Mouse (Mus musculus): ENCODE data around the gene Nthl1. TPM values are rescaled to one million over a fixed set of nuclear protein-coding genes. Genes with fewer than 3 reads are reported as not detected.
A peak's percentile ranks its signal among the peaks of the same experiment; 100 is the strongest.

Gene Nthl1
- polyA plus RNA-seq, 1 experiment from 2014 or later: 7.7 TPM

DNA sequence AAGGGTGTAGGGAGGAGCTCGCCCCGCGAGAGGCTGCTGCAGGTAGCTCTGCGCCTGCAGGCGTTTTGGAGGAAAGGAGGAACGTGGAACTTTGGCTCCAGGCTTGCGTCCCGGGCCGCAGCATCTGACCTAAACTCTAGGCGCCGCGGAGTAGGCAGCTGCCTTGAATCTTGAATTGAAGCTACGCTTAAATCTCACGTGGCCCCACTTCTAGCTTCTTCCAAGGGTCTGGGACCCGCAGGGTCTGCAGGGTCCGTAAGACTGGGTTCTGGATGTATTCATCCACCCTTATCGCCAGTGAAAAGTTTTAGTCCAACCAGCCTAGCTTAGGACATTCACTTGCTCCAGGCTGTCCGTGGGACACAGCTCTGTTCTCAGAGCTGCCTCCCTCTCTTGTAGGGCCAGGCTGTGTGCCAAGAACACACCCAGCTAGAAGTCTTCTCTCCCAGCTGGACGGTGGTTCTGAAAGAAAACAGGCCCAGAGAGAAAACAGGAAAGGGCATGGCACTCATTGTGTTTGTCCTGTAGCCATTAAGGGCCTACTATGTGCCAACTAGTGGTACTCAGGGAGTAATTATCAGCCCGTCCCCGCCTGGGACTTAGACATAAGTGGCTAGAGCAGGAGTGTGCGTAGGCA lies 451 bp downstream of the Nthl1 start:
- 8% methylated on average over 22 of the region's 22 CpGs for WGBS
- H3K36me3 ChIP-seq: peaks cover 24% of the 10 kb centered on the region
- peaks cover 7% of the 10 kb centered on the region; the same call in 1 of the 2 replicates for H3K27me3 ChIP-seq
- H3K9me3 ChIP-seq (replicated peaks): no peaks in the 10 kb centered on the region
- H3K4me3 ChIP-seq: peak overlapping the region; percentile 79
- H3K9ac ChIP-seq: peak overlapping the region; percentile 82
- ATAC-seq (replicated peaks; ENCODE audit: insufficient number of reproducible peaks, insufficient read depth, low FRiP score, low read depth): peak; percentile 60
- peak overlapping the region; percentile 82 for H3K4me2 ChIP-seq
- peaks cover 38% of the 10 kb centered on the region for H3K4me1 ChIP-seq (replicated peaks)
- H3K27ac ChIP-seq: peak overlapping the region; percentile 93

DNA sequence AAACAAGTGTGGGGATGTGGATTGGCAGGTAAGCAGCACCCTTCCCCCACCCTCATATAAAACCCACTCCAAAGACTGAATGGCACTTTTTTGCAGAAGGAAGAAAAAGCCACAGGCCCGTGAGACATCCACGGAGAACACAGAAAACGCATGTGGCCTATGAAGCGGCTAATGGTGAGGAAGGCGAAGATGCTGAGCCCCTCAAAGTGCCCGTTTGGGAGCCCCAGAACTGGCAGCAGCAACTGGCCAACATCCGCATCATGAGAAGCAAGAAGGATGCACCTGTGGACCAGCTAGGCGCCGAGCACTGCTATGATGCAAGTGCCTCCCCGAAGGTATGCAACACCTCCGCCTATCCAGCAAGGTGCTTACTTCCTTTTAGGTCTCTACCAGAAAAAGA lies 1.4 kb downstream of the Nthl1 start:
- H3K9me3 ChIP-seq (replicated peaks): no peaks in the 10 kb centered on the region
- H3K4me1 ChIP-seq (replicated peaks): peaks cover 35% of the 10 kb centered on the region
- peaks cover 19% of the 10 kb centered on the region for H3K36me3 ChIP-seq
- 94% methylated on average over 11 of the region's 11 CpGs for WGBS
- no peak overlapping the region for H3K4me2 ChIP-seq
- peak overlapping the region; percentile 93 for H3K27ac ChIP-seq
- H3K4me3 ChIP-seq: no peak overlapping the region
- H3K9ac ChIP-seq: no peak overlapping the region
- ATAC-seq (replicated peaks; ENCODE audit: insufficient number of reproducible peaks, insufficient read depth, low FRiP score, low read depth): no peak
- peaks cover 10% of the 10 kb centered on the region; the same call in 1 of the 2 replicates for H3K27me3 ChIP-seq

DNA sequence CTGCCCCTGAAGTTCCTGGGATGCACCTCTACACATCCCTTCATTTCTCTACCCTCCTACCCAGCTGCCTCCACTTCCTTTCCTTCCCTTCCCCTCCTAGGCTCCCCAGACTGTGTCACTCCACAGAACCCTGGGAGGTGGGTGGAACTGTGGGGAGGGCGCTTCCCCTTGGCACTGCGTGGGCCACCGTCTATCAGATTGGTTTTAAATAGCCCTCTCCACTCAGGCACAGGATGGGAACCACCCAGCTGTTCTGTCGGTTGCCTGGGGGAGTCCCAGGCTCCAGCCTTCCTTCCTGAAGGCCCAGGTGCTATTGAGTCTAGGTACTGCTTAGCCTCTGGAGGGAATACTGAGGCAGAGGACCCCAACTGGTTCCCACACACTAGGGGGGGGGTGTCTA lies 2.5 kb downstream of the Nthl1 start:
- H3K4me3 ChIP-seq: no peak overlapping the region
- ATAC-seq (replicated peaks; ENCODE audit: insufficient number of reproducible peaks, insufficient read depth, low FRiP score, low read depth): no peak
- peaks cover 45% of the 10 kb centered on the region for H3K4me1 ChIP-seq (replicated peaks)
- H3K27ac ChIP-seq: no peak overlapping the region
- H3K36me3 ChIP-seq: peaks cover 12% of the 10 kb centered on the region
- no peaks in the 10 kb centered on the region for H3K9me3 ChIP-seq (replicated peaks)
- 46% methylated on average over 4 of the region's 4 CpGs for WGBS
- H3K4me2 ChIP-seq: no peak overlapping the region
- peaks cover 10% of the 10 kb centered on the region; the same call in 1 of the 2 replicates for H3K27me3 ChIP-seq
- H3K9ac ChIP-seq: no peak overlapping the region

DNA sequence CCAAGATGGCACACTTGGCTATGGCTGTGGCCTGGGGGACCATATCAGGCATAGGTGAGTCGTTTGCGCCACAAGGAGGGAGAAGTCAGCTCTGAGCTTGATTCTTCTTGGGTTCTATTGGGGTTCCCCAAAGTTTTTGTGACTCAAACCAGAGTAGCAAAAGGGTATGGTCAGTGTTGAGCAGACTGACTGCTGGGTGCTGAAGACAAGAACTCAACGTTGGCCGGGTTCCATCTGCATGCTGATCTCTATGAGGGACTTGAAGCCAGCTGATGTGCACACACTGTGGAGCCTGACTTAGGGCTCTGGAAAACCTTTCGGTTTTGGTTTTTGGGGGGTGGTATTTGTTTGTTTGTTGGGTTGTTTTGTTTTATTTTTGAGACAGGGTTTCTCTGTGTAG lies 3.2 kb downstream of the Nthl1 start:
- H3K27me3 ChIP-seq: peaks cover 10% of the 10 kb centered on the region; the same call in 1 of the 2 replicates
- no peaks in the 10 kb centered on the region for H3K9me3 ChIP-seq (replicated peaks)
- 84% methylated on average over 5 of the region's 5 CpGs for WGBS

DNA sequence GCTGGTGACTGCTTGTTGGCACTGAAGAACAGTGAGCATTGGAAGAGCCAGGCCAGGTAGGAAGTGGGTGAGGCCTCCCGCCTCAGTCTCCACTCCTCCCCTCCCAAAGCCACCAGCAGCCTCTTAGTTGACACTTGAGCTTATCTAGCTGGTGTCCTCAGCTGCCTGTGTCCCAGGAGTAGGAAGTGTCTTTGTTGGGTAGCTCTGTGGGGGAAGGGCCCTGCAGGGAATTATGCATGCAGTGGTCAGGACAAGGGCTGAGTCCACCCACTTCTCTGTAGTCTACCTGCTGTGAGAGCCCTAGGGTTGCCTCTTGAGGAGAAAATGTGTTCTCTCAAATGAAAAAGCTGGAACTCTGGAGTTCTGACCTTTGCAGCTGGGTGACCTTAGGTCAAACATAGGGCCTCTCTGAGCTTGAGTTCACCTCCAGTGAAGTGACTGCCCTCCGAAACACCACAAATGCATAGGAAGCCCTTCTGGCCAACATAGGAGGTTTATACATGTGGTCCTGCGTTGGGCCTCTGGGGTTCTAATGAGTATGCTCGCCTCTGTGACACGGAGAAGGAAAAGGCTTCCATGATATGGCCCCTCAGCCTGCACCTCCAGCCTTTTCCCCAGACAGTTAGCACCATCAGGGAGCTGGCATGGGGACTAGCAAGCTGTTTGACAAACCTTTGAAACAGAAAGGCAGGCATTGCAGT lies 4.5 kb downstream of the Nthl1 start:
- Histone ChIP-seq H3K27me3 (peaks cover 10% of the 10 kb centered on the region; the same call in 1 of the 2 replicates), H3K9me3 (replicated peaks) (no peaks in the 10 kb centered on the region), H3K4me2 (no peak overlapping the region), H3K27ac (no peak overlapping the region), H3K36me3 (peaks cover 4% of the 10 kb centered on the region; the same call in 1 of the 2 replicates), H3K4me3 (no peak overlapping the region), H3K9ac (no peak overlapping the region), H3K4me1 (replicated peaks) (peaks cover 41% of the 10 kb centered on the region)
- no peak for ATAC-seq (replicated peaks; ENCODE audit: insufficient number of reproducible peaks, insufficient read depth, low FRiP score, low read depth)
- 69% methylated on average over 5 of the region's 5 CpGs for WGBS

More for the DNA sequence above, 3.2 kb downstream of the Nthl1 start:
- Histone ChIP-seq H3K4me2 (no peak overlapping the region), H3K36me3 (peaks cover 6% of the 10 kb centered on the region), H3K9ac (no peak overlapping the region), H3K27ac (no peak overlapping the region), H3K4me1 (replicated peaks) (peaks cover 46% of the 10 kb centered on the region), H3K4me3 (no peak overlapping the region)
- no peak for ATAC-seq (replicated peaks; ENCODE audit: insufficient number of reproducible peaks, insufficient read depth, low FRiP score, low read depth)

DNA sequence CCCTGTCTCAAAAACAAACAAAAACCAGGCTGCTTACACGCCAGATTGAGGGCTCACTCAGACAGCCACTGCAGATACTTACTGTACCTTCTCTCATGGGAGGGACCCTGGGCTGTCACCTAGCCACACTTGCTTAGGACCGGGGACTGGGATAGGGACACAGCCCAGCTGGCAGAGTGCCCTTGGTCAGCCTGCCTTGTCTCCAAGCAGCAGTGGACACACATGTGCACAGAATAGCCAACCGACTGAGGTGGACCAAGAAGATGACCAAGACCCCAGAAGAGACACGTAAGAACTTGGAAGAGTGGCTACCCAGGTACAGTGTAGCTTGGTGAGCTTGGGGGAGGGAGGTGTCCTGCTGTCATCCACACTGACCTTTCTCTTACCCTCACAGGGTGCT lies 5.7 kb downstream of the Nthl1 start:
- no peak for ATAC-seq (replicated peaks; ENCODE audit: insufficient number of reproducible peaks, insufficient read depth, low FRiP score, low read depth)
- Histone ChIP-seq H3K27me3 (peaks cover 10% of the 10 kb centered on the region; the same call in 1 of the 2 replicates), H3K4me2 (no peak overlapping the region), H3K27ac (0 out of 2 replicates have a peak overlapping the region, but pooled peaks have one; percentile 75), H3K4me1 (replicated peaks) (peaks cover 34% of the 10 kb centered on the region), H3K9ac (no peak overlapping the region), H3K36me3 (peaks cover 4% of the 10 kb centered on the region; the same call in 1 of the 2 replicates), H3K9me3 (replicated peaks) (no peaks in the 10 kb centered on the region), H3K4me3 (no peak overlapping the region)
- WGBS: 78% methylated on average over 4 of the region's 4 CpGs

DNA sequence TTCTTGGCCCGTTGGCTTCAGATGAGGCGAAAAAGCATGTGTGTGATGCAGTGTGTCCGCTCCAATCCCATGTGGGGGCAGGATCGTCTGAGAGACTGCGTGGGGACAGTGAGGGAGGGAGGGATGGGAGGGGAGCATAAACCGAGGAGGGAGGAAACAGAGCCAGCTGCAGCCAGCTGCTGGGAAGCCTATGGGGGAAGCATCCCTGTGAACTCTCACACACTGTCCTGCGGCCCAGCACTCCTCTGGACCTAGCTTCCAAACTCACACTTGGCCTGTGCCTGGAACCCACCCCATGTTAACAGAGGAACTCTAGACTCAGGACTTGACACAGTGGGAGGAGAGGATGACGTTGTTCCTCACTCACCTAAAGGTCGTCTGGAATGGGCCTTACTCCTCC lies 6.4 kb downstream of the Nthl1 start:
- peaks cover 4% of the 10 kb centered on the region; the same call in 1 of the 2 replicates for H3K36me3 ChIP-seq
- H3K27me3 ChIP-seq: peaks cover 10% of the 10 kb centered on the region; the same call in 1 of the 2 replicates
- ATAC-seq (replicated peaks; ENCODE audit: insufficient number of reproducible peaks, insufficient read depth, low FRiP score, low read depth): peak; percentile 54; the same call in 1 of the 2 replicates
- no peaks in the 10 kb centered on the region for H3K9me3 ChIP-seq (replicated peaks)
- H3K9ac ChIP-seq: no peak overlapping the region
- no peak overlapping the region for H3K4me2 ChIP-seq
- 59% methylated on average over 9 of the region's 9 CpGs for WGBS
- H3K4me1 ChIP-seq (replicated peaks): peaks cover 33% of the 10 kb centered on the region
- H3K27ac ChIP-seq: peak overlapping the region; percentile 75
- no peak overlapping the region for H3K4me3 ChIP-seq

DNA sequence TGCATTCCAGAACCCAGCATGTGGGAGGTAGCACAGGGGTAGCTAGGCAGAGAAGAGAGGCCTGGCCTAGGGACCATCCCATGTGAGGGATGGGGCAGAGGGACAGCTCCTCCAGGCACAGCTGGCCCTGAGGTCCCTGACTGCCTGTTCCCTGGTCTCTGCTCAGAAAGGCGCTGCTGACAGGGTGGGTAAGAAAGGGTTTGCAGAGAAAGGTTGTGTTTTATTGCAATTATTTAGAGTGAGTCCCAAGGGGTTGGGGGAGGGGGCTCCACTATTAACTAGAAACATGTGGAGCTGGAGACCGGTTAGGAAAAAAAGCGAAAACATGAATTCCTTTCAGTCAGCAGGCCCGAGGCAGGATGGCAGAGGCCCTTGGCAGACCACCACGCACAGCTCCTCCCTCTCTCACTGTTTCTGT lies 7.1 kb downstream of the Nthl1 start:
- Histone ChIP-seq H3K4me2 (no peak overlapping the region), H3K27ac (peak overlapping the region; percentile 75), H3K36me3 (peaks cover 4% of the 10 kb centered on the region; the same call in 1 of the 2 replicates), H3K9me3 (replicated peaks) (no peaks in the 10 kb centered on the region), H3K9ac (no peak overlapping the region), H3K4me3 (no peak overlapping the region), H3K27me3 (peaks cover 8% of the 10 kb centered on the region; the same call in 1 of the 2 replicates), H3K4me1 (replicated peaks) (peaks cover 38% of the 10 kb centered on the region)
- WGBS: 60% methylated on average over 5 of the region's 5 CpGs
- no peak; the same call in 1 of the 2 replicates for ATAC-seq (replicated peaks; ENCODE audit: insufficient number of reproducible peaks, insufficient read depth, low FRiP score, low read depth)

DNA sequence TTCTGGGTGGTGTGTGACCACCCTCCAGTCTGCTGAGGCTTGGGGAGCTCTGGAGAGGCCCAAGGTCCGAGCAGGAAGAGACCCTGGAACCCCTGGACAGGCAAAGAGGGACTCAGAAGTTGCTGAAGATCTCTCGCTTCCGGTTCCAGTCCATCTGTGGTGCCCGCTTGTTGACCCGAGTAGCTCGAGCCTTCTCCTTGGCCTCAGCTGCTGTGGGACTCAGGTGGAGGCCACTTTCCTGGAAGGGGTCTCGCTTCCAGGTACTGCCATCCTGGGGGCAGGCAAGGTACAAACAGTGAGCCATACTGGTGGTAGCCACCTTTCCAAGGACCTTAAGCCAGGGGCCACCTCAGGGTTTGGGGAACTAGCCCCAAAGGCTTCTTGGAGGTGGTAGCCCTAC lies 7.6 kb downstream of the Nthl1 start:
- Histone ChIP-seq H3K27me3 (peaks cover 5% of the 10 kb centered on the region; the same call in 1 of the 2 replicates), H3K4me3 (no peak overlapping the region), H3K9ac (no peak overlapping the region), H3K27ac (peak overlapping the region; percentile 75; the same call in 1 of the 2 replicates), H3K36me3 (peaks cover 4% of the 10 kb centered on the region; the same call in 1 of the 2 replicates), H3K9me3 (replicated peaks) (no peaks in the 10 kb centered on the region), H3K4me2 (no peak overlapping the region), H3K4me1 (replicated peaks) (peaks cover 38% of the 10 kb centered on the region)
- no peak for ATAC-seq (replicated peaks; ENCODE audit: insufficient number of reproducible peaks, insufficient read depth, low FRiP score, low read depth)
- WGBS: 89% methylated on average over 7 of the region's 7 CpGs

DNA sequence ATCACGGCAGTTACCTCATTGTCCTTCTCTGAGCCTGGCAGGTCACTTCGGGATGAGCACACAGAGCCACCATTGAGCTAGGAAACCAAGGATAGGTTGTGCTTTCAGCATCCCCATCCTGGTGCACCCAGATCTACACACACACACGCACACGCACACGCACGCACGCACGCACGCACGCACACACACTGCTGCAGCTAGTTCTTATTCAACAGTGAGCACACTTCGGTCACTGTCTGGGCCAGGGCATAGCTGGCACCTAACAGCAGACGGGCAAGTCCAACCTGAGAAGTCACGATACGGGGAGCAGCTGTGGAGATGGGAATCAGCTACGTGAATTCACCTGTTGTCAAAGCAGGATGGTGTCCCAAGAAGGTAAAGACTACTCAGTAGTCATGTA lies 8.1 kb downstream of the Nthl1 start:
- peaks cover 4% of the 10 kb centered on the region; the same call in 1 of the 2 replicates for H3K36me3 ChIP-seq
- H3K27ac ChIP-seq: no peak overlapping the region
- no peak overlapping the region for H3K4me3 ChIP-seq
- H3K4me2 ChIP-seq: no peak overlapping the region
- ATAC-seq (replicated peaks; ENCODE audit: insufficient number of reproducible peaks, insufficient read depth, low FRiP score, low read depth): no peak
- no peak overlapping the region for H3K9ac ChIP-seq
- peaks cover 40% of the 10 kb centered on the region for H3K4me1 ChIP-seq (replicated peaks)
- 95% methylated on average over 15 of the region's 15 CpGs for WGBS
- H3K9me3 ChIP-seq (replicated peaks): no peaks in the 10 kb centered on the region
- H3K27me3 ChIP-seq: 0 out of 2 replicates have a peak, but pooled peaks cover 3% of the 10 kb centered on the region

DNA sequence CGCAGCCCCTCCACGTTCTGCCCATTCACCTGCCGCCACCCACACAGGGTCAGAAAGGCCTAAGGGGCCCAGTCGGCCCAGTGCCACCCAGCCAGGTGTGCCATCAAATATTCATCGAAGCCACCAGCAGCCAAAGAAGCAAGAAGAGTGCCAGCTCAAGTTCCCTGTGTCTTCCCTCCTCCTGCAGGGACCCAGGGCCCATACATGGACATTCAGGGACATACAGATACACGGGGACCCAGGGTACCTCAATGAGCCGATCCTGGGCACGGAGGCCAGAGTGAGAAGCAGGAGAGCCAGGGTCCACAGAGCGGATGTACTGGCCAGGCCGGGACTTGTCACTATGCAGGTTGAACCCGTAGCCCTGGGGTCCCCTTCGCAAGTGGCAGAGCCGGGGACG lies 9.5 kb downstream of the Nthl1 start:
- 86% methylated on average over 14 of the region's 14 CpGs for WGBS
- Histone ChIP-seq H3K9ac (no peak overlapping the region), H3K4me2 (no peak overlapping the region), H3K27ac (no peak overlapping the region), H3K27me3 (0 out of 2 replicates have a peak, but pooled peaks cover 3% of the 10 kb centered on the region), H3K4me3 (no peak overlapping the region), H3K36me3 (peaks cover 4% of the 10 kb centered on the region; the same call in 1 of the 2 replicates), H3K4me1 (replicated peaks) (peaks cover 45% of the 10 kb centered on the region), H3K9me3 (replicated peaks) (no peaks in the 10 kb centered on the region)
- ATAC-seq (replicated peaks; ENCODE audit: insufficient number of reproducible peaks, insufficient read depth, low FRiP score, low read depth): no peak

All from heart, embryonic 15.5 days (tissue).